Mouse (Mus musculus) ZHBTc4 (cell line): Measurements from ENCODE around the gene Pih1d1.

Source experiments
- DNase-seq: peaks from one replicate; pipeline ENCODE4 v3.0.0-alpha.2; 2011; ENCODE audit warnings: low read depth, low spot score

The Pih1d1 gene

GRCm38 (mm10) chr7:45126844-45127699 lies 27.0 kb upstream of the Pih1d1 start:
- DNase-seq, result peak; percentile 58

DNA sequence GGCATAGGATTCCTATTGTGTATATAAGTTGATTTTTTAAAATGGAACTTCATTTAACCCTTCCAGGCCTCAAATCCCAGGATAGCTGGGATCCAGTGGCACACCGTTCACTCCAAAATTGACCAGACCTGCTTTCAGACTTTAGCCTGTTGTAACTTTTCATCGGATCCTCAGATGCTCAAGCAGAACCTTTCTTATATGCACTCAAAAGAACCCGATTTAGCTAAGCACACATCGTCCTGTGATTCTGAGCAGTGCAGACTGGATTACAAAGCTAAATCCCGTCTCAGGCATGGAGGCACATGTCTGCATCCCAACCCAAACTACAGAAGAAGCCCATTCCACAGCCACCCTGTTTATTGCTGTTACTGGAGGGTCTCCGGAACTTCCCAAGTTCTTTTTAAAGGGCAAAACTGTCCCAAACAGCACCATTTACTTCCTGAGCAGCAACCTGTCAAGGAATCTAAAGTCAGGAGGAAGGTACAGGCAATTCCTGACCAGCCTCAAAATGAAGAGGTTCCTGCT lies 26.3 kb upstream of the Pih1d1 start:
- no peak for DNase-seq

GRCm38 (mm10) chr7:45128624-45129246 lies 25.4 kb upstream of the Pih1d1 start, which contains the start of gene Rpl13a:
TSS of gene Rpl13a (minus strand) at chr7:45128761.
- peak; percentile 99 for DNase-seq

DNA sequence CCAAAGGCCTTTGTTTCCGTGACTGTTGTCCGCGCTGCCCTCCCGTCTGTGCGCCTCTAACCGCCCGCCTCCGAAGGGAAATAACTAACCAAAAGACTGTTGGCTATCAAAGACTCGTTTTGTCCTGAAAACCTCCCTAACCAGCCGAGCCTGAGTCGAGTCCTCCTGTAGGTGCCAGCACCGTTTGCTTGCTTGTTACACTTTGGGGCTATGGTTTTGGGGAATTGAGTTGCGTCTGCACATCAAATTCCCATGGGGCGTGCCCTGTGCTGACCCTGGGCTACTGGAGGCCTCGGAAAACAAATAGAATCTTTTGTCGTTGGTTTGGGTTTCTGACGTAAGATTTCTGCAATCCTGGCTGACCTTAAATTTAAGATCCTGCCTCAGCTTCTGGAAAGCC lies 24.8 kb upstream of the Pih1d1 start:
- DNase-seq, result no peak

DNA sequence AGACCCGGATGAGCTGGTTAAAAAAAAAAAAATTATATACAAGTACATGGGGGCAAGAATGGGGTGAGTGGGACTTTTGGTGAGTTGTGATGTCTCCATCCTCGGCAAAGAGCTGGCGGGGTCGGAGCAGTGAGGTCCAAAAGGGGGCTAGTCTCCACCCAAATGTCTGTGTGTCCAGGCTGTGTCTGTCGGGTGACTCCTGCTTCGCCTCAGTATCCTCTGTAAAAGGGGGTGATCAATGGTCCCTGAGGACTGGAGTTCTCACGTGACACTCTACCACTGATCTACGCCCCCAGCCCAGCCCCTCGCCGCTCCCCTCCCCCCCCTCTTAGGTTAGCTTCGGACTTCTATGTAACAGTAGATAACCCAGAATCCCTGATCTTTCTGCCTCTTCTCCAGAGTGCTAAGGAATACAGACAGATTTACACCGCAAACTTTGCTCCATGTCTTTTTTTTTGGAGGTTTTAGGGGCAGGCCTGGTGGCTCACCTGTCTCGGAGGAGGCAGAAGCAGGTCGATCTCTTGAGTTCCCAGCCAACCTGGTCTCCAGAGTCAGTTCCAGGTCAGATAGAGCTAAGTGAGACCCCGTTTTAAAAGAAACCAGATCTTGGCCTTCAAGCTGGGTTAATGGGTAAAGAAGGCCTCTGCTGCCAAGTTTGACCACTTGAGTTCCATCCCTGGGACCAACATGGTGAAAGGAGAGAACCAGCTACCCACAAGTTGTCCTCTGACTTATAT lies 24.2 kb upstream of the Pih1d1 start:
- DNase-seq, result no peak

DNA sequence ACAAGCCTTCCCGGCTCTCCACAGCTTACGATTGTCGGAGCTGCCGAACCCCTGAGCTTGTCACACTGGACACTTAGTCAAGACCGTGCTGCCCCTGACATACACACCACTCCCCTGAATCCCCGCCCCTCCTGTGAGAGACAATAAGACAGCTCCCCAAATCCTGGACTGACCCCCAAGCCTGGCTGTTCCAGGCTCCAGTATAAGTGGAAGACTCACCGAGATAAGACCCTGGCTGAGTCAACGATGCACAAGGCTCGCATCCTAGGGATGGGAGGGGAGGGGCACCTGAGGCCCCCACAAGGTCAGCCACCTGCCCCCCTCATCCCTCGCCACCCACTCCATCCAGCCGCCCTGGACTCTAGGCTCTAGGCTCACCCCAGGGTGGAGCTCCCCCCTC lies 22.3 kb upstream of the Pih1d1 start:
- no peak for DNase-seq

GRCm38 (mm10) chr7:45133446-45134159 lies 20.5 kb upstream of the Pih1d1 start:
- peak; percentile 85 for DNase-seq

DNA sequence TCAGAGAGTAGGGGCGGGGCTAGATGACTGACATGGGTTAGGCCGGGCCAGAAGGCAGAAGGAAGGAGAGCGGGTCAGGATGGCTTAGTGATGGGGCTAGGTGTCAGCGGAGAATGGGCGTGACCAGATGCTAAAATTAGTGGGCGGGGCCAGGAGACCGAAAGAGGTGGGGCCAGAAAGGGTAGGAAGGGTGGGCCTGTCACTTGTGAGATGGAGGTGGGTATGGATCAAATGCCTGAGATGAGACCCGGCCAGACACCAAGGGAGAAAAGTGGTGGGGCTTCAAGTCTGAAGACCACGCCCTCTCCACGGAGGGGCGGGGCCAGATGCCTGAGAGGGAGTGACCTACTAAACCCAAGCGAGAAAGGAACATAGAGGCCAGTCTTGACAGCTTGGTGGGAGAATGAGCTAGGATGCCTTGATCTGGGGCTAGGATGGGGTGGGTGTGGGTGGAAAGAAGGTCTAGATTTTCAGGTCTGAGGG lies 19.5 kb upstream of the Pih1d1 start:
- peak; percentile 99 for DNase-seq

DNA sequence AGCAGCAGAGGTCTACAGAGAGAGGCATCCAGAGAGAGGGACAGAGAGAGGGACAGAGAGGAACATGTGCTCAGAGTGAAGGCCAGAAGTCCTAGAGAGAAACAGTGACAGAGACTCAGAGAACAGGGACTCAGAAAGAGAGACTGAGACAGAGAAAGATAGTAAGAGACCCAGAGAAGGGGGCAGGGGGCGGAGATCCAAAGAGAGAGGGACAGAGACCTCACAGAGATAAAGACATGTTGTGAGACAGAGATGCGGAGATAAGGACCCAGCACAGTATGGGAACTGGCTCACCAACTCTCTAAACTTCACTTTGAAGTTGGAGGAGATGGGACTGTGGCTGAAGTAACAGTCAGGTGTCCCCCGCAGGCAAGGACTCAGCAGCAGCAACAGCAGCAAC lies 18.7 kb upstream of the Pih1d1 start:
- no peak for DNase-seq

DNA sequence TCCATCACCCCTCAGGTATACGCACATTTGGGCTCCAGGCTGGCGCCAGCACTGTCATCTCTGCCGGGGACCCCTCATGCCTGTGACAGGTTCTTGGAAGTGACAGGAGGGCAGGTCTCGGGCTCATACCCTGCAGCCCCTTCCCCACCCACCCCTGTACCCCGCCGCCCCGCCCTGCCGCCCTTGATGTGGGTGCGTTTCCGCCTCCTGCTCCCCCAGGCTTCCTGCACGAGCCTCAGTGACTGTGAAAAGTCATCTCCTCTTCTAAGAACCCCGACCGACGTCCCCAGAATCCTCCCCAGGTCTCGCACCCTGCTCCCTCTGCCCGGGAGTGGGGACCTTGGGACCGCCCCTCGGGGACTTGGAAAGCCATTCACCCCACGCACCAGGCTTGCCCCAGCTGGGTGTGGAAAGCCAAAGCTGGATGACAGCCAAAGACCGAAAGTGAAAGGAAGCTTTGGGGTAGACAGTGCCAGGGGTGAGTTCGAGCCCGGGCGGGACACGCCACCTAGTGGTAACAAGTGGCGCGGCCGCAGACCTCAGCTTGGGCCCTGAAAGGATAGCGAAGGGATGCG lies 18.0 kb upstream of the Pih1d1 start, which contains the start of the genes Gm45713 and Flt3l:
Gm45713 (minus strand) TSS at position 239 of the 575 bp plus-strand sequence.
Flt3l (minus strand) TSS at position 440 of the 575 bp plus-strand sequence.
- peak; percentile 88 for DNase-seq

- DNase-seq, result no peak
Observed at GRCm38 (mm10) chr7:45137171-45138006, 16.7 kb upstream of the Pih1d1 start.

- no peak for DNase-seq
Observed at GRCm38 (mm10) chr7:45138403-45138802, 15.7 kb upstream of the Pih1d1 start.

GRCm38 (mm10) chr7:45139904-45140723 lies 14.0 kb upstream of the Pih1d1 start:
- no peak for DNase-seq

- DNase-seq, result no peak
Observed at GRCm38 (mm10) chr7:45141319-45141718, 12.8 kb upstream of the Pih1d1 start.

- no peak for DNase-seq
Observed at GRCm38 (mm10) chr7:45141914-45142313, 12.2 kb upstream of the Pih1d1 start.

DNA sequence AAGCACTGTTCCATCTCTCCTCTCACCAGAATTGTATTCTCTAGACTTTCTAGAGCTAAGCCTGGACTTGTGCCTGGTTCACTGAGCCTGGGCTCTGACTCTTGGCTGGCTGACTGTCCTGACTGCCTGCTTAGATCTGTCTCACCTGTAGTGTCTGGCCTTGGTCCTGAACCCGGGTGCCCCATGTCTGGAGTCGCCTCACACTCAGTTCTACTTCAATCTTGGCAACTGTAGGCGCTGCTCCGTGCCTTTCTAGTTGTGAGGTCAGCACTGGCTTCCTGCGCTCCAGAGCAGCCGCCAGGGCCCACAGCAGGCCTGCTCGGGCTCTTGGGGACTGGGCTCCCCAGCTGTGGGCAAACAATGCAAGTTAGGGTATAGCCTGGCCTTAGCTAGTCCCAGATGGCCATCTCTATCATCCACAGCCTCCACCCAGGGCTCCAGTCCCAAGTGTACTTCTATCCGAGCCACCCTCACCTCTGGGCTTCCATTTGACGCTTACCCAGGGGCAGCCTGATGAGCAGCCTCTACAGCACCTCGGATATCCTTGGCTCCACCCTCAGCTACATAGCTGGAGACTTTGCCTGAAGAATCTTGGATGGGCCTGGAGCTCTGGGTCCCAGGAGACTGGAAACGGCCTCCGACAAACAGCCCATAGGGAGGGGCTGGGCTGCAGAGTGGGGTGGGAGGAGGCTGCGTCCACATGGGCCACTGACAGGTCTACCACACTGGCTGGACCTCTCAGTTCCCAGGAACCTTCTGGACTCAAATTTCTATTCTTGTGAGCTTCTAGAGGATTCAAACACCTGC lies 9.5 kb upstream of the Pih1d1 start:
- DNase-seq, result no peak

DNA sequence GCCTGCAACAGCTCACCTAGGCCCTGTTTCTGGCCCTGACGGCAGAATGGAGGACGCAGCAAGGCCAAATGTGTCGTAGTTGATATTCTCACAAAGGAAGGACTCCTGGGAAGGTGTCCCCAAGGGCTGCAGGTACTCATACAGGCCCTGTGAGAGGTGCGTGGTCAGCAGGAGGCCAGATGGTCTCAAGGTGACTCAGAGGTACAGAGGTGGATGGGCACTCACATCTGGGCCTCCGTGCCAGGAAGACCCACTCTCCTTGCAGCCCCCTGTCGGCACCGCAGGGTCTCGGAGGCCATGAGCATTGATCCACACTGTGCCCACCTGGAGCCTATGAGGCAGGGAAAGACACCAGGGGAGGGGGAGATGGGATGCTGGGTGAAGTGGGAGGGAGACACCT lies 8.6 kb upstream of the Pih1d1 start:
- DNase-seq, result no peak

GRCm38 (mm10) chr7:45147267-45147666 lies 6.8 kb upstream of the Pih1d1 start:
- no peak for DNase-seq
